Mouse (Mus musculus) mature B cell (primary cell): ENCODE measurements around the gene Hist1h2af.
"Not testable (repeated sequence)": the region's sequence is repeated elsewhere in the genome, so short reads cannot be mapped to it uniquely, and the experiment has no call there.

Experiments
- in situ Hi-C: fragments of 300-500 bp; cut with MboI; formaldehyde crosslinking; loops from 2 replicates; pipeline ENCODE4 v1.14.3; 2019

The Hist1h2af gene

GRCm38 (mm10) chr13:23534368-23535131 lies 844 bp downstream of the Hist1h2af start:
- in situ Hi-C loops: loop anchor here (5.0 kb wide), 1 partner anchor 33 kb away; no protein-coding TSS in a partner anchor

GRCm38 (mm10) chr13:23535137-23536075 lies 1.7 kb downstream of the Hist1h2af start, which contains the start of gene Hist1h3g:
TSS of gene Hist1h3g (plus strand) at chr13:23535422.
- in situ Hi-C loops: not testable (repeated sequence)

GRCm38 (mm10) chr13:23536076-23536822 lies 2.5 kb downstream of the Hist1h2af start:
- in situ Hi-C loops: no loop called here

- in situ Hi-C loops: no loop called here
Measured at GRCm38 (mm10) chr13:23537006-23537710, 3.5 kb downstream of the Hist1h2af start.

- in situ Hi-C loops: no loop called here
Measured at GRCm38 (mm10) chr13:23538249-23538648, 4.5 kb downstream of the Hist1h2af start.

- in situ Hi-C loops: not testable (repeated sequence)
Measured at GRCm38 (mm10) chr13:23539821-23540220, 6.1 kb downstream of the Hist1h2af start.

GRCm38 (mm10) chr13:23541497-23541896 lies 7.8 kb downstream of the Hist1h2af start:
- in situ Hi-C loops: no loop called here

- in situ Hi-C loops: not testable (repeated sequence)
Measured at GRCm38 (mm10) chr13:23542225-23542980, 8.7 kb downstream of the Hist1h2af start.

GRCm38 (mm10) chr13:23542999-23543607 lies 9.4 kb downstream of the Hist1h2af start, which contains the start of gene Hist1h2bh:
TSS of gene Hist1h2bh (minus strand) at chr13:23543392.
- in situ Hi-C loops: not testable (repeated sequence)

GRCm38 (mm10) chr13:23543965-23544786 lies 10.5 kb downstream of the Hist1h2af start, which contains the start of gene Hist1h3f:
TSS of gene Hist1h3f (plus strand) at chr13:23544052.
- in situ Hi-C loops: no loop called here

GRCm38 (mm10) chr13:23544787-23545120 lies 11.0 kb downstream of the Hist1h2af start:
- in situ Hi-C loops: not testable (repeated sequence)

GRCm38 (mm10) chr13:23546694-23547093 lies 13.0 kb downstream of the Hist1h2af start:
- in situ Hi-C loops: no loop called here

- in situ Hi-C loops: loop anchor here (10.0 kb wide), 2 partner anchors 194 to 1726 kb away; partner anchors contain the start of genes Hist1h2bb and Hist1h3c
Measured at GRCm38 (mm10) chr13:23550761-23551145, 17.0 kb downstream of the Hist1h2af start.

GRCm38 (mm10) chr13:23551146-23551834 lies 17.6 kb downstream of the Hist1h2af start, which contains the start of gene Hist1h4f:
TSS of gene Hist1h4f (minus strand) at chr13:23551648.
- in situ Hi-C loops: loop anchor here (10.0 kb wide), 2 partner anchors 194 to 1726 kb away; partner anchors contain the start of genes Hist1h2bb and Hist1h3c

- in situ Hi-C loops: loop anchor here (10.0 kb wide), 2 partner anchors 193 to 1727 kb away; partner anchors contain the start of genes Hist1h2bb and Hist1h3c
Measured at GRCm38 (mm10) chr13:23551931-23552914, 18.5 kb downstream of the Hist1h2af start.

- in situ Hi-C loops: loop anchor here (10.0 kb wide), 2 partner anchors 192 to 1728 kb away; partner anchors contain the start of genes Hist1h2bb and Hist1h3c
Measured at GRCm38 (mm10) chr13:23552962-23553361, 19.3 kb downstream of the Hist1h2af start, which contains the start of gene Hist1h1d. TSS of gene Hist1h1d (plus strand) at chr13:23553262.
